In genomic region chr7:111082822-111083732, GRCm38 (mm10) we compare ENCODE assay signal across 7 mouse cellular contexts. TPM values are rescaled to one million over a fixed set of nuclear protein-coding genes. Genes with fewer than 3 reads are reported as not detected.
DNase-seq lines count a peak whose midpoint lies in the region; ATAC-seq lines count a peak whose summit lies in the region.

Gene Eif4g2 (minus strand): TSS chr7:111083030.

- WGBS in embryonic facial prominence, embryonic 12.5 days = under 1% methylated on average over 70 of the region's 70 CpGs
- under 1% methylated on average over 69 of the region's 70 CpGs for WGBS in limb, embryonic 11.5 days
- WGBS in midbrain, embryonic 14.5 days = under 1% methylated on average over 70 of the region's 70 CpGs

- peak within 1 kb of the TSS; percentile 100 for H3K9ac ChIP-seq in embryonic facial prominence, embryonic 12.5 days
- peak within 1 kb of the TSS; percentile 99 for H3K9ac ChIP-seq in limb, embryonic 11.5 days (ENCODE audit: low read length)
- peak within 1 kb of the TSS; percentile 100 for H3K9ac ChIP-seq in midbrain, embryonic 14.5 days (replicated peaks; ENCODE audit: low read length)

- peak within 1 kb of the TSS; percentile 96 for H3K4me3 ChIP-seq in embryonic facial prominence, embryonic 12.5 days
- peak within 1 kb of the TSS; percentile 94 for H3K4me3 ChIP-seq in limb, embryonic 11.5 days (ENCODE audit: low read depth, low read length)
- H3K4me3 ChIP-seq in midbrain, embryonic 14.5 days (replicated peaks; ENCODE audit: low read depth, low read length) = peak within 1 kb of the TSS; percentile 99

- H3K4me1 ChIP-seq in embryonic facial prominence, embryonic 12.5 days = peaks cover 18% of the 10 kb centered on the region
- peaks cover 10% of the 10 kb centered on the region; the same call in 1 of the 2 replicates for H3K4me1 ChIP-seq in limb, embryonic 11.5 days (ENCODE audit: control insufficient read depth, insufficient read depth, low read length)
- H3K4me1 ChIP-seq in midbrain, embryonic 14.5 days (ENCODE audit: control insufficient read depth, insufficient read depth, low read length) = peaks cover 26% of the 10 kb centered on the region

- H3K4me2 ChIP-seq in embryonic facial prominence, embryonic 12.5 days (replicated peaks) = peak within 1 kb of the TSS; percentile 88
- peak within 1 kb of the TSS; percentile 61 for H3K4me2 ChIP-seq in limb, embryonic 11.5 days (ENCODE audit: low read depth, severe bottlenecking)
- H3K4me2 ChIP-seq in midbrain, embryonic 14.5 days (ENCODE audit: low read length) = peak within 1 kb of the TSS; percentile 83

- no peaks in the 10 kb centered on the region for H3K9me3 ChIP-seq in embryonic facial prominence, embryonic 12.5 days
- no peaks in the 10 kb centered on the region for H3K9me3 ChIP-seq in limb, embryonic 11.5 days (ENCODE audit: control insufficient read depth, low read length)
- no peaks in the 10 kb centered on the region for H3K9me3 ChIP-seq in midbrain, embryonic 14.5 days (ENCODE audit: control insufficient read depth, low read length)

- H3K27ac ChIP-seq in embryonic facial prominence, embryonic 12.5 days = peak within 1 kb of the TSS; percentile 100
- peak within 1 kb of the TSS; percentile 100 for H3K27ac ChIP-seq in limb, embryonic 11.5 days (replicated peaks; ENCODE audit: low read depth, low read length)
- peak within 1 kb of the TSS; percentile 99 for H3K27ac ChIP-seq in midbrain, embryonic 14.5 days (replicated peaks; ENCODE audit: low read depth, low read length)

- ATAC-seq in embryonic facial prominence, embryonic 12.5 days (ENCODE audit: insufficient number of reproducible peaks, insufficient read depth, low FRiP score, low TSS enrichment) = peak; percentile 99
- ATAC-seq in limb, embryonic 11.5 days (ENCODE audit: insufficient number of reproducible peaks, low FRiP score, low TSS enrichment, low read depth) = peak; percentile 99
- peak; percentile 99 for ATAC-seq in midbrain, embryonic 14.5 days (ENCODE audit: low FRiP score, low TSS enrichment)

- H3K27me3 ChIP-seq in embryonic facial prominence, embryonic 12.5 days = no peaks in the 10 kb centered on the region
- no peaks in the 10 kb centered on the region for H3K27me3 ChIP-seq in limb, embryonic 11.5 days (ENCODE audit: control insufficient read depth, insufficient read depth, low read length)
- H3K27me3 ChIP-seq in midbrain, embryonic 14.5 days (ENCODE audit: control insufficient read depth, insufficient read depth, low read length) = no peaks in the 10 kb centered on the region

- H3K36me3 ChIP-seq in embryonic facial prominence, embryonic 12.5 days = peaks cover 32% of the 10 kb centered on the region
- peaks cover 18% of the 10 kb centered on the region for H3K36me3 ChIP-seq in limb, embryonic 11.5 days (ENCODE audit: control insufficient read depth, insufficient read depth, low read length)
- H3K36me3 ChIP-seq in midbrain, embryonic 14.5 days (ENCODE audit: control insufficient read depth, insufficient read depth, low read length) = peaks cover 34% of the 10 kb centered on the region

- DNase-seq in adrenal gland, postnatal 25 days = peak; percentile 99
- DNase-seq in heart, adult 11 months = peak; percentile 100
- DNase-seq in kidney, adult 18-20 months = peak; percentile 99
- peak; percentile 98 for DNase-seq in limb, embryonic 11.5 days (ENCODE audit: low spot score)
- peak; percentile 99 for DNase-seq in midbrain, embryonic 14.5 days
- DNase-seq in spleen, adult 18-20 months = peak; percentile 95 to 99

RNA-seq across cellular contexts. Expression of gene Eif4g2, which starts in this region (rescaled TPM):
- 875 and 903 TPM in 2 replicates for total RNA-seq in adrenal gland, postnatal 25 days (2021)
- polyA plus RNA-seq in embryonic facial prominence, embryonic 12.5 days (2016; fragmentation: Nextera tagmentation; extraction: Ambion mirVana) = 989 and 1,084 TPM in 2 replicates
- polyA plus RNA-seq in limb, embryonic 11.5 days (2014; fragmentation: Nextera tagmentation; extraction: Ambion mirVana) = 1,587 and 1,677 TPM in 2 replicates
- polyA plus RNA-seq in midbrain, embryonic 14.5 days (2014; fragmentation: Nextera tagmentation; extraction: Ambion mirVana) = 906 and 1,582 TPM in 2 replicates

Comparison
In these comparisons a context has a peak if more than half of its experiments do, and no peak if none do; other contexts are left out.
1. Peak in every context shown above with its lines: DNase-seq, ATAC-seq, H3K4me3 ChIP-seq and H3K27ac ChIP-seq.